Mouse (Mus musculus) cortical plate, adult 2 months (tissue): Measurements from ENCODE around the gene Nlgn1.

ENCODE experiments used
- CTCF ChIP-seq: fragments of 200-500 bp; IDR thresholded peaks from 2 replicates; pipeline ENCODE4 v1.5.1; 2011; ENCODE audit warnings: mild to moderate bottlenecking, control low read depth, low read length; ENCODE audit not compliant: insufficient read depth; ENCODE audit errors: extremely low read depth
- POLR2A ChIP-seq: fragments of 200-500 bp; IDR thresholded peaks from 2 replicates; pipeline ENCODE4 v1.6.1; 2011; ENCODE audit warnings: mild to moderate bottlenecking, low read length, control low read depth; ENCODE audit not compliant: insufficient read depth; ENCODE audit errors: extremely low read depth

GRCm38 (mm10) chr3:25775437-25775836 lies 556.8 kb downstream of the Nlgn1 start:
- no peak for TF ChIP-seq CTCF
- TF ChIP-seq POLR2A, result no peak
